Mouse (Mus musculus) forebrain, embryonic 11.5 days (tissue): ENCODE data around the gene Tinf2. TPM values are rescaled to one million over a fixed set of nuclear protein-coding genes. Genes with fewer than 3 reads are reported as not detected.

Experiments
- ATAC-seq: fragments of 200-750 bp; cut with Nextera tagmentation; replicated peaks from 2 replicates; pipeline ENCODE4 v1.8.0; 2017; ENCODE audit warnings: moderate TSS enrichment; ENCODE audit not compliant: low FRiP score
- DNase-seq: peaks from one replicate; pipeline ENCODE4 v3.0.0-alpha.2; 2017; ENCODE audit warnings: low spot score
- H3K27ac ChIP-seq: fragments of 300-500 bp; sonication (generic); 2 replicates; pipeline ENCODE4 v1.5.1; 2014; ENCODE audit warnings: low read depth, low read length
- H3K27me3 ChIP-seq: fragments of 300-500 bp; sonication (generic); 2 replicates; pipeline ENCODE4 v1.6.1; 2014; ENCODE audit warnings: mild to moderate bottlenecking, low read length, mixed read lengths; ENCODE audit not compliant: control insufficient read depth, insufficient read depth
- H3K36me3 ChIP-seq: fragments of 300-500 bp; sonication (generic); 2 replicates; pipeline ENCODE4 v1.6.1; 2014; ENCODE audit warnings: mild to moderate bottlenecking, low read length, moderate library complexity, mixed read lengths; ENCODE audit not compliant: control insufficient read depth, insufficient read depth
- H3K4me1 ChIP-seq: fragments of 300-500 bp; sonication (generic); replicated peaks from 2 replicates; pipeline ENCODE4 v1.6.1; 2014; ENCODE audit warnings: low read length, mixed read lengths; ENCODE audit not compliant: control insufficient read depth, insufficient read depth
- H3K4me2 ChIP-seq: fragments of 300-500 bp; sonication (generic); 2 replicates; pipeline ENCODE4 v1.6.1; 2014; ENCODE audit warnings: low read depth, mild to moderate bottlenecking, low read length, moderate library complexity, mixed read lengths; ENCODE audit not compliant: severe bottlenecking
- H3K4me3 ChIP-seq: fragments of 300-500 bp; sonication (generic); 2 replicates; pipeline ENCODE4 v1.5.1; 2014; ENCODE audit warnings: low read depth, low read length
- H3K9ac ChIP-seq: fragments of 300-500 bp; sonication (generic); 2 replicates; pipeline ENCODE4 v1.6.1; 2014; ENCODE audit warnings: low read length
- H3K9me3 ChIP-seq: fragments of 300-500 bp; sonication (generic); 2 replicates; pipeline ENCODE4 v1.6.1; 2016; ENCODE audit warnings: low read length, mixed read lengths; ENCODE audit not compliant: control insufficient read depth
- WGBS: fragments of 180-500 bp; shearing (Covaris S2); extraction: QIAGEN DNeasy Blood & Tissue Kit; methylation state at CpG from one replicate; pipeline ENCODE4 v1.1.7; 2014; 5-methylcytosine and 5-hydroxymethylcytosine counted together
- polyA plus RNA-seq: library from polyadenylated mRNA; unstranded; fragments of >200 nt; fragmentation: Nextera tagmentation; extraction: Ambion mirVana; gene quantifications from 2 replicates; pipeline ENCODE4 v1.2.1, GENCODE M21; 2014

Tinf2 gene
- polyA plus RNA-seq, 1 experiment from 2014 or later: 74.8 TPM

DNA sequence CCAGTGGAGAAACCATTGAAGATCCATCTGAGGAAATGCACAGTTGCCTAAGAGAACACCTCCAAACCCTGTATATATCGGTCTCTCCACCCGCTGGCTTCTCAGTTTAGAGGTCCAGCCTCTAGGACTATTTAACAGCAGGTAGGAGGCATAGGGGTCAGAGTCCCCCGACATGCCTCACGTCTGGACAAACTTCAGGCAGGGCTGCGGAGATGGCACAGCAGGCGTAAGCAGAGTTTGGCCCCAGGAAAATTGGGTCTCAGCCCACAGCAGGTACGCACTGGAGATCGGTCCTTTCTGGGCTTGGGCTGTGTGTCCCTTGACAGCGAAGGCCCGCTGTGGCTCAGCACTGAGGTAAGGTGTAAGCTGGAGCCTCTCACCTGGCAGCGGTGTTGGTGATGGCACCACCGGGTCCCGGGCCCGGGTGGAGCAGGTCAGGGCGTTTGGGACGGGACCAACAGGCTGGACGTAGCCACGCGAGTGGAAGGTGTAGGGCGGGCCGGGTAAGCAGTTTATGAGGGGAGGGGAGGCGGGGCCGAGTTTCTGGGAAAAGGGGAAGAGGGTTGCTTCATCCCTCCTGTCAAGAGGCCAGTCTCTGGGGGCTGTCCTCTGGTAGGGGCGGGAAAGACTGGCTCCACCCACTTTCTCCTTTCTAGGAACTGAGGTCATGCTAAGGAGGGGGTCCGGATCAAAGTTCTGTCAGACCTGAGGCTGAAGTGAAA lies 31.5 kb upstream of the Tinf2 start:
- Histone ChIP-seq H3K4me1 (peaks cover 3% of the 10 kb centered on the region; the same call in 1 of the 2 replicates), H3K27ac (no peak overlapping the region), H3K4me3 (no peak overlapping the region), H3K4me2 (0 out of 2 replicates have a peak overlapping the region, but pooled peaks have one; percentile 5), H3K9me3 (no peaks in the 10 kb centered on the region), H3K9ac (peak overlapping the region; percentile 14; the same call in 1 of the 2 replicates), H3K27me3 (no peaks in the 10 kb centered on the region; the same call in 1 of the 2 replicates), H3K36me3 (no peaks in the 10 kb centered on the region; the same call in 1 of the 2 replicates)
- no peak for ATAC-seq
- no peak for DNase-seq
- WGBS: 16% methylated on average over 25 of the region's 25 CpGs

DNA sequence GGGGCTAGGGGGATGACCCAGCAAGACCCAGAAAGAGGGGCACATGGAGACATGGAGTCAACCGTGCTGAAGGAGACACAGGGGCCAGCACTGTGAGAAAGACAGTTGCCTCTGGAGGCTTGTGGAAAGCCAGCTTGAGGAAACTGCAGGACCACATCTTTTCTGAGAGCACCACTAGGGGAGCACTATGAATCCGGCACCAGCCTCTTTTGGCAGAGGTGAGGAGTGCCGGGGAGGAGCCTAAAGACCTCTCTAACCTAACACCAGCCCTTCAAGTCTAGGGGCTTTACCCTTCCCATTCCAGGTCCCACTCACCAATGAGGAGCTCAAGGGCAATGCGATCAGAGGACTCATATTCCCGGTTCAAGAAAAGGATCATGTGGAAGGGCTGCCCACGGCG lies 30.2 kb upstream of the Tinf2 start:
- no peak overlapping the region for H3K27ac ChIP-seq
- H3K27me3 ChIP-seq: no peaks in the 10 kb centered on the region; the same call in 1 of the 2 replicates
- H3K4me3 ChIP-seq: no peak overlapping the region
- H3K9ac ChIP-seq: no peak overlapping the region
- H3K9me3 ChIP-seq: no peaks in the 10 kb centered on the region
- no peak overlapping the region for H3K4me2 ChIP-seq
- peaks cover 3% of the 10 kb centered on the region; the same call in 1 of the 2 replicates for H3K4me1 ChIP-seq
- ATAC-seq (no peak), DNase-seq (no peak)
- 82% methylated on average over 7 of the region's 7 CpGs for WGBS
- no peaks in the 10 kb centered on the region for H3K36me3 ChIP-seq

DNA sequence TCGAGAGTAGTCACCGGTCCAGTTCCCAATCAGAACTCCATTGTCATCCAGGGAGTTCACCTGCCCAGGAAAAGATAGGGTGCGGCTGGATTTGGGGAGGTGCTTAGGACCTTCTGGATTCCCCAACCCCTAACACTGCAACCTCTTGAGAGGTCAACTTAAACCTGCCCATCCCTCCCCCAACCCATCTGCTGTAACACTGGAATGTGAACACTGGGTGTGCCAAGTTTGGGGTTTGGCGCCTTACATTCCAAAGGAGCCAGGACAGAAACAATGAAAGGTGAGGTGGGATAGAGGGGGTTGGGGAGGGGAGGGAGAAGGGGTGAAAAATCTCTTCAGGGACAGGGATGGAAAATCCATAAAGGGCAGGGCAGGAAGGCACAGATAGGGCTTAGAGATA lies 27.9 kb upstream of the Tinf2 start:
- H3K9ac ChIP-seq: no peak overlapping the region
- H3K4me2 ChIP-seq: no peak overlapping the region
- peaks cover 3% of the 10 kb centered on the region; the same call in 1 of the 2 replicates for H3K4me1 ChIP-seq
- ATAC-seq: no peak
- WGBS: 91% methylated on average over 4 of the region's 4 CpGs
- no peaks in the 10 kb centered on the region for H3K9me3 ChIP-seq
- H3K27ac ChIP-seq: no peak overlapping the region
- H3K27me3 ChIP-seq: no peaks in the 10 kb centered on the region; the same call in 1 of the 2 replicates
- no peak overlapping the region for H3K4me3 ChIP-seq
- DNase-seq: no peak
- no peaks in the 10 kb centered on the region for H3K36me3 ChIP-seq

DNA sequence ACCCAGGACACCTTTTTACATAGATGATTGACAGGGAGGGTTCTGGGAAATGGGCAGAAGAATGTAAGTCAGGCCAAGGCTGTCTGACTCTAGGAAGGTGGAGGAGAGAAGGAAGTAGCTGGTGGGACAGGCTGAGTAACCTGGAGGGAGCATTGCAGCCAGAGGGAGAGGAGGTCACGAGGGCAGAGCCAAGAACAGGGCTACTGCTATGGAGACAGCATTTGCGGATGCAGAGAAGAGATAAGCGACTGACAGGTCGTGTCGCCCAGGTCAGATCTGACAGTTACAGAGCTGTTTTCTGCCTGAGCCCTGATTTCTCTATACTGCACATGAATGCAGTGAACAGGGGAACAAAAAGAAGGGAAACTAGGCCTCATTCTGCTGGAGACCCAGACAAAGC lies 25.8 kb upstream of the Tinf2 start:
- no peak overlapping the region for H3K27ac ChIP-seq
- ATAC-seq (no peak), DNase-seq (no peak)
- WGBS: 84% methylated on average over 5 of the region's 5 CpGs
- H3K4me2 ChIP-seq: no peak overlapping the region
- H3K9ac ChIP-seq: no peak overlapping the region
- no peak overlapping the region for H3K4me3 ChIP-seq
- no peaks in the 10 kb centered on the region for H3K9me3 ChIP-seq
- no peaks in the 10 kb centered on the region; the same call in 1 of the 2 replicates for H3K27me3 ChIP-seq
- H3K36me3 ChIP-seq: no peaks in the 10 kb centered on the region
- no peaks in the 10 kb centered on the region for H3K4me1 ChIP-seq

- H3K27me3 ChIP-seq: no peaks in the 10 kb centered on the region
- WGBS: 92% methylated on average over 8 of the region's 8 CpGs
- H3K9ac ChIP-seq: no peak overlapping the region
- no peak for ATAC-seq
- no peaks in the 10 kb centered on the region for H3K9me3 ChIP-seq
- H3K27ac ChIP-seq: no peak overlapping the region
- no peak for DNase-seq
- H3K4me1 ChIP-seq: no peaks in the 10 kb centered on the region
- no peaks in the 10 kb centered on the region for H3K36me3 ChIP-seq
- H3K4me2 ChIP-seq: no peak overlapping the region
- H3K4me3 ChIP-seq: no peak overlapping the region
Measured at GRCm38 (mm10) chr14:55706051-55706600, 24.5 kb upstream of the Tinf2 start.

GRCm38 (mm10) chr14:55702761-55703160 lies 21.1 kb upstream of the Tinf2 start:
- no peaks in the 10 kb centered on the region for H3K9me3 ChIP-seq
- H3K9ac ChIP-seq: no peak overlapping the region
- no peak overlapping the region for H3K27ac ChIP-seq
- no peak overlapping the region for H3K4me3 ChIP-seq
- H3K36me3 ChIP-seq: no peaks in the 10 kb centered on the region
- DNase-seq (no peak), ATAC-seq (no peak)
- no peak overlapping the region for H3K4me2 ChIP-seq
- no peaks in the 10 kb centered on the region for H3K27me3 ChIP-seq
- no peaks in the 10 kb centered on the region for H3K4me1 ChIP-seq
- 79% methylated on average over 6 of the region's 6 CpGs for WGBS

DNA sequence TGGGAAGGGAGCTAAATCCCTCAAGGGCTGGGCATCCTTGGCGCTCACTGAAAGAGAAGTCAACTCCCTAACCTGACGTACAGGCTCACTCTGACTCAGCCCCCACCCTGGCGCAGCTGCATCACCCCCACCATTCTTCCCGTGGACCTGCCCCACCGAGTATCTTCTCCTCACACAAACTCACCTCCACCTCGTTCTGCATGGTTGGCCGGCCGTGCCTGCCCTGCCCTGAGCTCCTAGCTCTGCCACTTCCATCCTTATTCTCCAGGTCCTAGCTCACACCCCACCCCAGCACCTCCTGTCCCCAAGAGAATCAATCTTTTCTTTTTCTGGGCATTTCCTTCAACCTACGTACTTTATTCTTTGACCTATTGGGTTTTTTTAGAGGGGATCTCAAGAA lies 19.5 kb upstream of the Tinf2 start:
- no peak overlapping the region for H3K27ac ChIP-seq
- H3K9me3 ChIP-seq: no peaks in the 10 kb centered on the region
- no peaks in the 10 kb centered on the region for H3K36me3 ChIP-seq
- ATAC-seq: no peak
- 54% methylated on average over 9 of the region's 9 CpGs for WGBS
- H3K4me2 ChIP-seq: no peak overlapping the region
- no peak overlapping the region for H3K9ac ChIP-seq
- DNase-seq: no peak
- H3K4me1 ChIP-seq: no peaks in the 10 kb centered on the region
- no peaks in the 10 kb centered on the region for H3K27me3 ChIP-seq
- no peak overlapping the region for H3K4me3 ChIP-seq

DNA sequence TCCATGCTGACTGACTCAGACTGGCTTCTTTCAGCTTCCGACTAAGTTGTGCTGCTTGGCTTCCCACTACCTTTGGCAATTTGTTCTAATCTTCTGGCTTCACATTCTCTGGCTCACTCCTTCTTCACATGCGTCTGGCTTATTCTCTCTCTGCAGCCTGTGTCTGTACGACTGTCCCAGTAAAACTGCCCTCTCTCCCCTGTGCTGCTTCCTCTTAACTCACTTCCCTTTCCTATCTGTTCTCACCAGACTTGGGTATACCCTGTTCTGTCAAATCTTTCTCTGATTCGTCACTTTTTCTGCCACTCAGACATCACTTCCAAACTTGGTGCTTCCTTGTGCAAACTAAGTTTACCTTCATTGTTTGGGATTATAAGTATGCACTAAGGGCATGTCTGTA lies 15.6 kb upstream of the Tinf2 start:
- Histone ChIP-seq H3K27me3 (no peaks in the 10 kb centered on the region), H3K27ac (no peak overlapping the region), H3K4me3 (no peak overlapping the region), H3K36me3 (no peaks in the 10 kb centered on the region), H3K9me3 (no peaks in the 10 kb centered on the region; the same call in 1 of the 2 replicates), H3K4me1 (no peaks in the 10 kb centered on the region), H3K4me2 (no peak overlapping the region), H3K9ac (no peak overlapping the region)
- 81% methylated on average over 4 of the region's 4 CpGs for WGBS
- ATAC-seq (no peak), DNase-seq (no peak)

DNA sequence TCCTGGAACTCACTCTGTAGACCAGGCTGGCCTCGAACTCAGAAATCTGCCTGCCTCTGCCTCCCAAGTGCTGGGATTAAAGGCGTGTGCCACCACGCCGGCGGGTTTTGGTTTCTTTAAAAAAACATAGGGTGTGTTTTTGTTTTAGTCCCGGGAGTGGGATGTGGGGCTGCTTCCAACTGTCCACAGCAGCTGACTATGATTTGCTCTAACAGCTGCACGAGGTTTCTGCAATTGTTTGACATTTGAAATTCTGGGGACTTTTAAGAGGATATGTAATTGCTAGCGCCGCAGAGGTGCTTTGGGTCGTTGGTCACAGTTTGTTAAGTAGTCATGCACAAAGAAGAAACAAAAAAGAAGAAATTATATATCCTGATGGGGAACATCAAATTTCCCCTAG lies 7.8 kb upstream of the Tinf2 start:
- no peak overlapping the region for H3K27ac ChIP-seq
- no peaks in the 10 kb centered on the region for H3K36me3 ChIP-seq
- H3K4me2 ChIP-seq: no peak overlapping the region
- H3K9me3 ChIP-seq: no peaks in the 10 kb centered on the region; the same call in 1 of the 2 replicates
- no peaks in the 10 kb centered on the region for H3K4me1 ChIP-seq
- H3K9ac ChIP-seq: no peak overlapping the region
- DNase-seq (no peak), ATAC-seq (no peak)
- no peak overlapping the region for H3K4me3 ChIP-seq
- no peaks in the 10 kb centered on the region for H3K27me3 ChIP-seq
- WGBS: 81% methylated on average over 10 of the region's 10 CpGs
